Mouse (Mus musculus) forebrain, embryonic 11.5 days (tissue): Measurements from ENCODE around the gene Dcpp2. TPM values are rescaled to one million over a fixed set of nuclear protein-coding genes. Genes with fewer than 3 reads are reported as not detected.
"Not testable (repeated sequence)": the region's sequence is repeated elsewhere in the genome, so short reads cannot be mapped to it uniquely, and the experiment has no call there.

ENCODE experiments used
- ATAC-seq: fragments of 200-750 bp; cut with Nextera tagmentation; replicated peaks from 2 replicates; pipeline ENCODE4 v1.8.0; 2017; ENCODE audit warnings: moderate TSS enrichment; ENCODE audit not compliant: low FRiP score
- DNase-seq: peaks from one replicate; pipeline ENCODE4 v3.0.0-alpha.2; 2017; ENCODE audit warnings: low spot score
- H3K27ac ChIP-seq: fragments of 300-500 bp; sonication (generic); 2 replicates; pipeline ENCODE4 v1.5.1; 2014; ENCODE audit warnings: low read depth, low read length
- H3K27me3 ChIP-seq: fragments of 300-500 bp; sonication (generic); 2 replicates; pipeline ENCODE4 v1.6.1; 2014; ENCODE audit warnings: mild to moderate bottlenecking, low read length, mixed read lengths; ENCODE audit not compliant: control insufficient read depth, insufficient read depth
- H3K36me3 ChIP-seq: fragments of 300-500 bp; sonication (generic); 2 replicates; pipeline ENCODE4 v1.6.1; 2014; ENCODE audit warnings: mild to moderate bottlenecking, low read length, moderate library complexity, mixed read lengths; ENCODE audit not compliant: control insufficient read depth, insufficient read depth
- H3K4me1 ChIP-seq: fragments of 300-500 bp; sonication (generic); replicated peaks from 2 replicates; pipeline ENCODE4 v1.6.1; 2014; ENCODE audit warnings: low read length, mixed read lengths; ENCODE audit not compliant: control insufficient read depth, insufficient read depth
- H3K4me2 ChIP-seq: fragments of 300-500 bp; sonication (generic); 2 replicates; pipeline ENCODE4 v1.6.1; 2014; ENCODE audit warnings: low read depth, mild to moderate bottlenecking, low read length, moderate library complexity, mixed read lengths; ENCODE audit not compliant: severe bottlenecking
- H3K4me3 ChIP-seq: fragments of 300-500 bp; sonication (generic); 2 replicates; pipeline ENCODE4 v1.5.1; 2014; ENCODE audit warnings: low read depth, low read length
- H3K9ac ChIP-seq: fragments of 300-500 bp; sonication (generic); 2 replicates; pipeline ENCODE4 v1.6.1; 2014; ENCODE audit warnings: low read length
- H3K9me3 ChIP-seq: fragments of 300-500 bp; sonication (generic); 2 replicates; pipeline ENCODE4 v1.6.1; 2016; ENCODE audit warnings: low read length, mixed read lengths; ENCODE audit not compliant: control insufficient read depth
- WGBS: fragments of 180-500 bp; shearing (Covaris S2); extraction: QIAGEN DNeasy Blood & Tissue Kit; methylation state at CpG from one replicate; pipeline ENCODE4 v1.1.7; 2014; 5-methylcytosine and 5-hydroxymethylcytosine counted together
- polyA plus RNA-seq: library from polyadenylated mRNA; unstranded; fragments of >200 nt; fragmentation: Nextera tagmentation; extraction: Ambion mirVana; gene quantifications from 2 replicates; pipeline ENCODE4 v1.2.1, GENCODE M21; 2014

Dcpp2 gene
- not detected in 2 replicates for polyA plus RNA-seq

DNA sequence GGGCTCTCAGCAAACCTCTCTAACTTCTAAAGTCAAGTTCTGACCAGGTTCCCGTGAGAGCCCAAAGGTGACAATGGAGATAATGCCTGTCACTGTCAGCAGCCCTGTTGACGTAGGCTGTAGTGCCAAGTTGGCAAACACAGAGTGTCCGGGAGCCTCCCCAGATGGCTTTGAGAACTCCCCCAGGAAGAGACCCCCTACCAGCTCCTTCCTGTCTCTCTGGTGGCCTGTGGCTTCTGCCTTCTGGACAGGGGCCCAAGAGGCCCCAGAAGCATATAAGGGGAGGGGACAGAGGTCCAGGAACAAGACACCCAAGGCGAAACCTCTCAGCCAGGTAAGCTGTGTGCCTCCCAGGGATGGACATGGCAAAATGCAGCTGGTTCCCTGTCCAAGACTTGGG, at the start of gene Dcpp2, which contains the start of gene Dcpp1:
Gene Dcpp2 (plus strand): TSS at position 305 of the 400 bp plus-strand sequence.
Gene Dcpp1 (plus strand): TSS at position 301 of the 400 bp plus-strand sequence.
- not testable (repeated sequence) for ATAC-seq, H3K9ac ChIP-seq, H3K9me3 ChIP-seq, H3K27me3 ChIP-seq, H3K36me3 ChIP-seq, H3K27ac ChIP-seq, H3K4me1 ChIP-seq, H3K4me2 ChIP-seq, DNase-seq, H3K4me3 ChIP-seq
- 81% methylated on average over 4 of the region's 4 CpGs for WGBS

DNA sequence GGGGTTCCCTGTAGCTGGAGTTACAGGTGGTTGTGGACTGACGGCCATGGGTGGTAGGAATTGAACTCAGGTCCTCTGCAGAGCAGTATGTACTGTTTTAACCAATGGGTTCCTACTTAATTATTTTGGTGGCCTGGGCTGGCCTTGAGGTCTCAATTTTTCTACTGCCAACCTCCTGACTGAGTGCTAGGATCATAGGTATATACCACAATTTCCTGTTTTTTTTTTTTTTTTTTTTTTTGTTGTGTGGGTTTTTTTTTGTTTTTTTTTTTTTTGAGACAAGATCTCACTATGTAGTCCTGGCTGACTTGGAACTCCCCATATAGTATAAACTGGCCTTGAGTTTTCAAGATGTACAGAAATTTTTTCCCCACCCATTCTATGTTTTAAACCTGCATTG, 49.5 kb upstream of the Dcpp2 start:
- H3K4me1 ChIP-seq: peaks cover 8% of the 10 kb centered on the region; the same call in 1 of the 2 replicates
- DNase-seq: no peak
- H3K4me2 ChIP-seq: no peak overlapping the region
- H3K9ac ChIP-seq: no peak overlapping the region
- H3K27ac ChIP-seq: no peak overlapping the region
- H3K9me3 ChIP-seq: no peaks in the 10 kb centered on the region
- H3K27me3 ChIP-seq: no peaks in the 10 kb centered on the region; the same call in 1 of the 2 replicates
- no peak overlapping the region for H3K4me3 ChIP-seq
- no peak for ATAC-seq
- WGBS: 93% methylated on average over 1 of the region's 1 CpGs
- H3K36me3 ChIP-seq: peaks cover 3% of the 10 kb centered on the region; the same call in 1 of the 2 replicates

DNA sequence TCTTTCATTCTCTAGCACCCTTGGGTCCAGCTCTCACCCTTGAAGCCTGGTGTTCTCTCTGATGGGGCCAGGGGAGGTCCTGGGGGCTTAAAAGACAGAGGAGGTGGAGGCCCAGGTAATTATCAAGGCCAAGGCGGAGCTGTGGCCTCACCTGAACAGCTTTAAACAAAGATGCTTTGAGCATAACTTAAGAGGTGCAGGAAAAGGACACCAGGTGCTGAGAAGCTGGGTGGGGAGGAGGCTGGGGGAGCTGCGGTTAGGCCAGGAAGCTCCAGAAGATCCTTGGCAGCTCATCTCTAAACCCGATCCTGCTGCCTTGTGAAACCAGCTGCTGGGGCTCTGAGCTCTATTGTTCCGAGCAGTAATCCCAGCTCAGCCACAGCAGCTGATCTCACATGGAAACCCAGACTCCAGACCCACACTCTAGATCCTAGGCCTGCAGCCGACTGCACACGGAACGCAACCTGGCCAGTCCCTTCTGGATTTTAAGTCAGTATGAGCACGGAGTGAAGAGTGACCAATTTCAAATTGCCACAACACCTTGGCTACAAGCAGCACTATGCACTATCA, 44.6 kb upstream of the Dcpp2 start, which contains the start of gene Prss33:
Gene Prss33 (minus strand): TSS at position 51 of the 570 bp plus-strand sequence.
- no peaks in the 10 kb centered on the region for H3K36me3 ChIP-seq
- ATAC-seq: no peak
- 49% methylated on average over 8 of the region's 8 CpGs for WGBS
- H3K4me1 ChIP-seq: no peaks in the 10 kb centered on the region
- H3K4me3 ChIP-seq: no peak within 1 kb of the TSS
- no peak for DNase-seq
- no peak within 1 kb of the TSS for H3K4me2 ChIP-seq
- no peak within 1 kb of the TSS for H3K9ac ChIP-seq
- H3K27me3 ChIP-seq: no peaks in the 10 kb centered on the region; the same call in 1 of the 2 replicates
- H3K9me3 ChIP-seq: no peaks in the 10 kb centered on the region
- no peak within 1 kb of the TSS for H3K27ac ChIP-seq

DNA sequence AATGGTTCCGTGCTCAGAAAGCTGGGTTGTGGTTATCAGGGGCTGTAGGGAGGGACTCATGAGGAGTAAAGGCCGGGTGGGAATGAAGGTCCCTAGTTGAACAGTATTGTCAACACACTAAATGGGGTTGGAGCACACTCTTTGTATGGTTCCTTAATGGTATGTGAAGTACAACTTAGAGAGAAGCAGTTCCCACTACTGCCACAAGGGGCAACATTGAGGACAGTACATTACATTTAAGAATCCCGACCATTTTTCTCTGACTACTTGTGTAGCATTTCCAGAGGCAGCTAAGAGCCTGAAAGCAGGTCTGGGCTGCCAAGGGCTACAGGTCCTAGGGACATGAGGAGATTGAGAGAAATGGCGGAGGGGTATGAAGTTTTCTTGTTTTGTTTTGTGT, 39.5 kb upstream of the Dcpp2 start:
- no peaks in the 10 kb centered on the region for H3K36me3 ChIP-seq
- H3K27me3 ChIP-seq: no peaks in the 10 kb centered on the region
- ATAC-seq (no peak), DNase-seq (peak; percentile 71)
- H3K9me3 ChIP-seq: no peaks in the 10 kb centered on the region
- H3K9ac ChIP-seq: no peak overlapping the region
- 29% methylated on average over 4 of the region's 4 CpGs for WGBS
- no peak overlapping the region for H3K27ac ChIP-seq
- H3K4me2 ChIP-seq: no peak overlapping the region
- H3K4me3 ChIP-seq: no peak overlapping the region
- H3K4me1 ChIP-seq: no peaks in the 10 kb centered on the region

DNA sequence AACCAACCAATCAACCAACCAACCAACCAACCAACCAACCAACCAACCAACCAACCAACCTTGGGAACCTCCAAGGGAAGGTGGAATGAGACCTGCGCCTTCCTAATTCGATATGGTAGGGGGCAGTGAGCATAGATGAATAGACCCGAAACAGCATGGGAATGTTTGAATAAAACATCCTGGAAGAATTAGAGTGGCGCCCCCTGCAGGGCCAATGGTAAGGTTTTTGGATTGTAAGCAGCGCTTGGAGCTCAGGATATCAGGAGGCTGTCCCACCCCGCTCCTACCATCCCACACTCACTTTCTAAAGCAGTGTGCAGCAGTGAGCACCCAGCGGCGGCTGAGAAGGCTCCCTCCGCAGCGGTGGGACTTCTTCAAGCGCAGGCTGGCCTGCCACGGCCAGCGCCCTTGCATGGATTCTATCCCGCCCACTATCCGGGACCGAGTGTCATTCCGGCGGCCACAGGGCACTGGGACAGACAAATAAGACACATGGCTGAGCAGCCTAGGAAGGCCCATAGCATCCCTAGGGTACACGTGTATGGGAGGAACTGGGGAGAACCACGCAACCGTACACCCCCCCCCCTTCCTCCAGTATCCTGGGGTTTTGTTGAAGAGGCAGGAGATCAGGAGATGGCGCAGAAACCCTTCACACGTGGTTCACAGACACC, 37.4 kb upstream of the Dcpp2 start:
- Histone ChIP-seq H3K4me2 (peak overlapping the region; percentile 28; the same call in 1 of the 2 replicates), H3K9ac (no peak overlapping the region), H3K4me1 (no peaks in the 10 kb centered on the region), H3K4me3 (peak overlapping the region; percentile 14; the same call in 1 of the 2 replicates), H3K27me3 (no peaks in the 10 kb centered on the region), H3K9me3 (no peaks in the 10 kb centered on the region), H3K36me3 (no peaks in the 10 kb centered on the region), H3K27ac (no peak overlapping the region)
- WGBS: 41% methylated on average over 23 of the region's 23 CpGs
- ATAC-seq: peak; percentile 46
- DNase-seq: peak; percentile 67

DNA sequence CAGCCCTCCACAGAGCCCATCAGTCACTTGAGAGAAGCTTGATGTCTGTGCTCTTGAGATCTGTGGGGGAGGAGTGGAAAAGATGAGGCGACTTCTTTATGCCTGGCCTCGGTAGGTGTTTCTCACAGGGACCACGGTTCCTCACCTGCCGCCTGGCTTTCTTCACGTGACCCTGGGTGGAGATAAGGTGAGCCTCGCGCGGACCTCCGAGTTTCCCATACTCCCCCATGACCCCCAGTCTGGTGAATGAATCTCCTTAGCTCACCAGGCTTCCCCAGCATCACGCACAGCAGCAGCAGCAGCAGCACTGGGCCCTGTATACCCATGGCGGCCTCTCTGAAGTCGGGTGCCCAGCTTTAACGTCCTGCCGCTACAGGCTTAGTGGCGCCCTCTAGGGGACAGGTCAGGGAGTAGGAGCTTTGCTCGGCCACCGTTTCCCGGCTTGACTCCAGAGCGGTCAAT, 36.8 kb upstream of the Dcpp2 start, which contains the start of the genes Prss32 and Prss41:
Gene Prss32 (plus strand): TSS at position 44 of the 462 bp plus-strand sequence.
Gene Prss41 (minus strand): TSS at position 361 of the 462 bp plus-strand sequence.
- peak; percentile 84 for DNase-seq
- no peak within 1 kb of the TSS for H3K27ac ChIP-seq
- peak; percentile 58; the same call in 1 of the 2 replicates for ATAC-seq
- H3K9ac ChIP-seq: no peak within 1 kb of the TSS
- 11% methylated on average over 19 of the region's 19 CpGs for WGBS
- no peaks in the 10 kb centered on the region for H3K27me3 ChIP-seq
- no peaks in the 10 kb centered on the region for H3K9me3 ChIP-seq
- H3K4me1 ChIP-seq: no peaks in the 10 kb centered on the region
- H3K4me2 ChIP-seq: peak within 1 kb of the TSS; percentile 28; the same call in 1 of the 2 replicates
- H3K4me3 ChIP-seq: peak within 1 kb of the TSS; percentile 14
- no peaks in the 10 kb centered on the region for H3K36me3 ChIP-seq

DNA sequence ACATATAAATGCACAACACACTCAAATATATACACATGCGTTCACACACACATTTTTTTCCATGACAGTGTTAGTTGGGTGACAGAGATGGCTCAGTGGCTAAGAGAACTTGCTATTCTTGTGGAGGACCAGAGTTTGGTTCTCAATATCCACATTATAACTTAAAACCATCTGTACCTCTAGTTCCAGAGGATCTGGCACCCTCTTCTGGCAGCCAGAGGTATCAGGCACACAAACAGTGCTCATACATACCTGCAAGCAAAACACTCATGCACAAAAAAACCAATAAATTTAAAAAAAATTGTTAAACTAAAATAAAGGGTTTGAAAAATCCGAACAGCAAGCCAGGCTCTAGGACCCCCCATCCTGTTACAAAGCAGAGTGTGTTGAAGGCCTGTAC, 30.7 kb upstream of the Dcpp2 start:
- no peak for DNase-seq
- Histone ChIP-seq H3K36me3 (no peaks in the 10 kb centered on the region), H3K9me3 (no peaks in the 10 kb centered on the region), H3K9ac (no peak overlapping the region), H3K27me3 (no peaks in the 10 kb centered on the region), H3K4me1 (no peaks in the 10 kb centered on the region), H3K4me2 (no peak overlapping the region), H3K4me3 (no peak overlapping the region), H3K27ac (no peak overlapping the region)
- 58% methylated on average over 2 of the region's 2 CpGs for WGBS
- no peak for ATAC-seq

DNA sequence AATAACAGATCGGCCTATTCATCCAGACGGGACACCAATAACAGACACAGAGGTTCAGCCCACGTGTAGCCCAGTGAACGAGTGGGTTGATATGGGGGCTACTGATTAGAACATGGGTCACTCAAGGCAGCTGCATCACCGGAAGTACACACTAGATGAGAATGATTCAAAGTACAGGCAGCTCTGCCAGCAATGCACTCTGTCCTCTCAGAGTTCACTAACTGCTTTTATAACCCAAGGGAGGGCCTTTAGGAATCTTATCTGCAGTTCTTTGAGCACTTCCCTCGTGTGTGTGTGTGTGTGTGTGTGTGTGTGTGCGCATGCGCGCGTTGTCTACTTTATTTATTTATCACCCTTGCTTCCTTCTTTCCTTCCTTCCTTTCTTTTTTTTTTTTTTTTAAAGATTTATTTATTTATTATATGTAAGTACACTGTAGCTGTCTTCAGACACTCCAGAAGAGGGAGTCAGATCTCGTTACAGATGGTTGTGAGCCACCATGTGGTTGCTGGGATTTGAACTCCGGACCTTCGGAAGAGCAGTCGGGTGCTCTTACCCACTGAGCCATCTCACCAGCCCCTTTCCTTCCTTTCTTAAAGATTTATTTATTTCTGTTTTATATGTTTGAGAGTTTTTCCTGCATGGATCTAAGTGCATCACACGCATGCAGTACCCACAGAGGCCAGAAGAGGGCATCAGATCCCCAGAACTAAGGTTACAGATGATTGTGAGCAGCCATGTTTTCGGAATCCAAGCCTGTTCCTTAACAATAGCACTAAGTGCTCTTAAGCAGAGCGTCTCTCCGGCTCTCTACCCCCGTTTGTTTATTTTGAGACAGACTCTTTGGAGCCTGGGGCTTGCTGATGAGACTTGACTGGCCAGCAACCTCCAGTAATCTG, 29.6 kb upstream of the Dcpp2 start:
- H3K27ac ChIP-seq: no peak overlapping the region
- H3K9ac ChIP-seq: no peak overlapping the region
- peak; percentile 86 for DNase-seq
- ATAC-seq: 0 out of 2 replicates have a peak, but pooled peaks have one; percentile 33
- no peak overlapping the region for H3K4me3 ChIP-seq
- H3K4me2 ChIP-seq: no peak overlapping the region
- 63% methylated on average over 18 of the region's 19 CpGs for WGBS
- no peaks in the 10 kb centered on the region for H3K36me3 ChIP-seq
- no peaks in the 10 kb centered on the region for H3K9me3 ChIP-seq
- H3K4me1 ChIP-seq: no peaks in the 10 kb centered on the region
- H3K27me3 ChIP-seq: no peaks in the 10 kb centered on the region
